Mouse (Mus musculus) macrophage (primary cell): ENCODE data around the gene Numb. TPM values are rescaled to one million over a fixed set of nuclear protein-coding genes. Genes with fewer than 3 reads are reported as not detected.

Experiments
- H3K27ac ChIP-seq: fragments of 350-480 bp; formaldehyde crosslinking; 2 replicates; pipeline ENCODE4 v1.9.0; 2021
- H3K36me3 ChIP-seq: fragments of 350-480 bp; formaldehyde crosslinking; 2 replicates; pipeline ENCODE4 v1.9.0; 2021; ENCODE audit errors: inconsistent target
- H3K4me3 ChIP-seq: fragments of 350-480 bp; formaldehyde crosslinking; 2 replicates; pipeline ENCODE4 v1.9.0; 2021; ENCODE audit errors: inconsistent target
- H3K79me2 ChIP-seq: fragments of 350-480 bp; formaldehyde crosslinking; 2 replicates; pipeline ENCODE4 v1.9.0; 2021; ENCODE audit errors: inconsistent target
- WGBS: methylation state at CpG from one replicate; pipeline ENCODE4 v1.1.7; 2026; ENCODE audit warnings: inconsistent platforms; ENCODE audit not compliant: missing documents; 5-methylcytosine and 5-hydroxymethylcytosine counted together
- polyA plus RNA-seq: library from polyadenylated mRNA; stranded (reverse); fragments of 250-400 nt; gene quantifications from 3 replicates; pipeline ENCODE4 v1.2.4, GENCODE M21; 2018; ENCODE audit warnings: inconsistent platforms

Numb gene
- polyA plus RNA-seq, 1 experiment from 2014 or later: 47.1 TPM

DNA sequence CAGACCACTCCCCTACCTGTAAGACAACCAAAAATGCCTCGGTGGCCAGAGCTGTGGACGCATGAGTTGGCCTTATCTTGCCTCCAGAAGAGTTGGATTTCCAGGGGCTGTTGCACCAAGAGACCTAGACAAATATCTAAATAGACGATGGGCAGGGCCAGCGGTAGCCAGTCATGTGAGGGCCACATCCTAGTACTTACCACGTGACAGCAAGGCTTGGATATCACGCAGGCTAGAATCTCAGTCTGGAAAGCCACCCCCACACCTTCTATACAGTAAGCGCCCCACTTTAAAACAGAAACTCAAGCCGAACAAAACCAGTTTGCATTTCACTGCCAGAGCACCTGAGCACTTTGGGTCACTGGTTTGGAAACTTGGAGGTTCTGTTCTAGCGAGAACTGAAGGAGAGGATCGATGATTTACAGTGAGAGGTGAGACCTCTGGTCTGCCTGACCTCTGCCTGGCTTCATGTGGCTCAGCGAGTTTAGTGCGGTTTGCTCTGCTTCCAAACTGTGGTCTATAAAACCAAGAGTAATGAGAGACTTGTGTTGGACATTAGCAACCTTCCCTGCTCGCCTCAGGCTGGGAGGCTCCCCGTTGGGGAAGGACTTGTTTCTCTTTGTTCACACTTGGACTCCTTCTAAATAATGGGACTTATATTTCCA, 153.4 kb downstream of the Numb start:
- Histone ChIP-seq H3K27ac (no peak overlapping the region), H3K36me3 (no peaks in the 10 kb centered on the region), H3K79me2 (no peaks in the 10 kb centered on the region), H3K4me3 (no peak overlapping the region)
- WGBS: 89% methylated on average over 14 of the region's 14 CpGs

DNA sequence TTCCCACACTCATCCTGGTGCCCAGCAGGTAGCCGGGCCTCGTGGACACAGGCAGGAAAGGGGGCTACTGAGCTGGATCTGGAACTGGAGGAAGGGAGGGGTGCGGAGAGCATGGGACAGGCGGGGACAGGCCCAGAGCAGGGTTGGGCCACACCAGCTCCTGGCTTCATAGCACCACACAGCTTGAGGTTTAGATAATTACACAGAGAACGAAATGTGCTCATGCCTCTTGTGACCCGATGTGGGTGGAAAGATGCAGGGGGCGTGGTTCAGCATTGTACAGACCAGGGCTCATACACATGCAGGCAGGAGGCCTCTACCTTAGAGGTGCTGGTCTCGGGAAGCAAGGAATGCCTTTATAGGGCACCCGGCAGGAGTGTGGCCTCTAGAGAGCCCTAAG, 153.9 kb downstream of the Numb start:
- no peak overlapping the region for H3K4me3 ChIP-seq
- 85% methylated on average over 9 of the region's 9 CpGs for WGBS
- H3K27ac ChIP-seq: no peak overlapping the region
- H3K79me2 ChIP-seq: no peaks in the 10 kb centered on the region
- no peaks in the 10 kb centered on the region for H3K36me3 ChIP-seq

GRCm38 (mm10) chr12:83765965-83766603, 155.7 kb downstream of the Numb start:
- Histone ChIP-seq H3K79me2 (no peaks in the 10 kb centered on the region), H3K27ac (no peak overlapping the region), H3K36me3 (no peaks in the 10 kb centered on the region), H3K4me3 (no peak overlapping the region)
- WGBS: 82% methylated on average over 13 of the region's 13 CpGs

GRCm38 (mm10) chr12:83764519-83764918, 157.2 kb downstream of the Numb start:
- no peak overlapping the region for H3K4me3 ChIP-seq
- H3K79me2 ChIP-seq: no peaks in the 10 kb centered on the region
- WGBS: 72% methylated on average over 8 of the region's 10 CpGs
- H3K36me3 ChIP-seq: no peaks in the 10 kb centered on the region
- no peak overlapping the region for H3K27ac ChIP-seq

- Histone ChIP-seq H3K27ac (no peak overlapping the region), H3K79me2 (no peaks in the 10 kb centered on the region), H3K36me3 (no peaks in the 10 kb centered on the region), H3K4me3 (no peak overlapping the region)
- WGBS: 14% methylated on average over 14 of the region's 14 CpGs
These were observed 157.7 kb downstream of the Numb start for GRCm38 (mm10) chr12:83764044-83764365.

GRCm38 (mm10) chr12:83763311-83764043, 158.3 kb downstream of the Numb start, which contains the start of gene Papln:
Gene Papln (plus strand): TSS chr12:83763634.
- 3% methylated on average over 26 of the region's 31 CpGs for WGBS
- Histone ChIP-seq H3K27ac (no peak within 1 kb of the TSS), H3K36me3 (no peaks in the 10 kb centered on the region), H3K79me2 (no peaks in the 10 kb centered on the region), H3K4me3 (no peak within 1 kb of the TSS)

- H3K79me2 ChIP-seq: no peaks in the 10 kb centered on the region
- H3K4me3 ChIP-seq: no peak overlapping the region
- WGBS: 5% methylated on average over 4 of the region's 4 CpGs
- no peaks in the 10 kb centered on the region for H3K36me3 ChIP-seq
- H3K27ac ChIP-seq: no peak overlapping the region
These were observed 159.0 kb downstream of the Numb start for GRCm38 (mm10) chr12:83762706-83763105.

DNA sequence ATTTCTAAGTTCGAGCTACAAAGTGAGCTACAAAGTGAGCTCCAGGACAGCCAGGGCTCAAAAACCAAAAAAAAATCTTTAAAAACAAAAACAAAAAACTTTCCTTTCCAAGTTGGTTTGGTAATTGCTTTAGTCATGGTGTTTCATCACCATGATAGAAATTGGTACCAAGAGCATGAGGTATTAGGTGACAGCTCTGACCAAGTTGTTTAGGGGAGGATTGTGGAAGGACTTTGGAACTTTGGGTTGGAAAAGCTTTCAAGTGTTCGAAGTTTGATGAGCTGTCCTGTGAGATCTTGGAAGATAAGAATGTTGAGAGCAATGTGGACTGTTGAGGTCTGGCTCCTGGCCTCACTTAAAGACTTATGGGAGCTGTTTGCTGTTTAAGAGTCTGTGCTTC, 161.5 kb downstream of the Numb start:
- 85% methylated on average over 2 of the region's 2 CpGs for WGBS
- no peak overlapping the region for H3K27ac ChIP-seq
- no peak overlapping the region for H3K4me3 ChIP-seq

DNA sequence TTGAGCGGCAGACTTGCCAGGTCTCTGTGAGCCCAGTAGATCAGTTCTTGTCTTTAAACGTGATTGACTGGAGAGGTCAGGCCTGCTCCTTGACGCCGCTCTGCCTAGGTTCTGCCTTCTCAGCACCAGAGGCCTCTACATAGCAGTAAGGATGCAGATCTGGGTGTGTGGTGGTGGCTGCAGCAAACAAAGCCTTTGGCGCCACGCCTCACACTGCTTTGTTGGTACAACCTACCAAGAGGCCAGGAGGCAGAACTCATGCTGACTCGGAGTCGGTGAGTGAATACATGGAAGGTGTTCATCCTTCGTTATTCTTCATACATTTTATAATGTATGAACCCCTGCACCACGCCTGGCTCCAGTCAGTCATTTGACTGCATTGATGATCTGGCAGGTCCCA, 163.0 kb downstream of the Numb start:
- Histone ChIP-seq H3K27ac (no peak overlapping the region), H3K36me3 (no peaks in the 10 kb centered on the region), H3K79me2 (no peaks in the 10 kb centered on the region), H3K4me3 (no peak overlapping the region)
- WGBS: 91% methylated on average over 10 of the region's 10 CpGs

More for the DNA sequence above, 161.5 kb downstream of the Numb start:
- Histone ChIP-seq H3K79me2 (no peaks in the 10 kb centered on the region), H3K36me3 (no peaks in the 10 kb centered on the region)

GRCm38 (mm10) chr12:83752495-83752894, 169.2 kb downstream of the Numb start:
- Histone ChIP-seq H3K4me3 (no peak overlapping the region), H3K36me3 (no peaks in the 10 kb centered on the region), H3K27ac (no peak overlapping the region), H3K79me2 (no peaks in the 10 kb centered on the region)
- WGBS: 45% methylated on average over 2 of the region's 2 CpGs

GRCm38 (mm10) chr12:83749186-83749585, 172.5 kb downstream of the Numb start:
- H3K79me2 ChIP-seq: no peaks in the 10 kb centered on the region
- no peak overlapping the region for H3K27ac ChIP-seq
- no peak overlapping the region for H3K4me3 ChIP-seq
- no peaks in the 10 kb centered on the region for H3K36me3 ChIP-seq
- WGBS: 83% methylated on average over 1 of the region's 1 CpGs

Other genes with a start within 250 kb of the Numb start
- gene Psen1, start 233.8 kb downstream of the Numb start, polyA plus RNA-seq: 85.8 to 182 TPM (median 105 TPM) in 3 replicates
- not detected in 3 replicates for gene Papln, start 158.3 kb downstream of the Numb start, polyA plus RNA-seq
- gene Riox1, start 28.7 kb upstream of the Numb start, polyA plus RNA-seq: 3.4 to 15.2 TPM (median 7.3 TPM) in 3 replicates
- not detected in 3 replicates for gene Heatr4, start 62.9 kb upstream of the Numb start, polyA plus RNA-seq
- 9.4 to 14.1 TPM (median 11.7 TPM) in 3 replicates for gene Acot2, start 65.9 kb upstream of the Numb start, polyA plus RNA-seq
- gene Acot1, start 87.6 kb upstream of the Numb start, polyA plus RNA-seq: 1.9 to 4.4 TPM (median 3.0 TPM) in 3 replicates
- gene Acot4, start 116.4 kb upstream of the Numb start, polyA plus RNA-seq: 0.05 to 0.83 TPM (median 0.11 TPM) in 3 replicates
- not detected in 3 replicates for gene Gm49366, start 117.0 kb upstream of the Numb start, polyA plus RNA-seq
- not detected in 3 replicates for gene Acot3, start 130.2 kb upstream of the Numb start, polyA plus RNA-seq
- gene Acot5, start 147.4 kb upstream of the Numb start, polyA plus RNA-seq: not detected in 3 replicates
- gene Acot6, start 178.7 kb upstream of the Numb start, polyA plus RNA-seq: 0.25 to 1.5 TPM (median 0.76 TPM) in 3 replicates
- gene Dnal1, start 192.4 kb upstream of the Numb start, polyA plus RNA-seq: 1.2 to 2.2 TPM (median 1.7 TPM) in 3 replicates
- gene Pnma1, start 226.6 kb upstream of the Numb start, polyA plus RNA-seq: 0.13 to 0.29 TPM (median 0.20 TPM) in 3 replicates